Mouse (Mus musculus): ENCODE results near the gene Osbpl10. TPM values are rescaled to one million over a fixed set of nuclear protein-coding genes. Genes with fewer than 3 reads are reported as not detected.

The Osbpl10 gene
- total RNA-seq, 2 experiments from 2014 or later, result 17.2 to 17.9 TPM

GRCm38 (mm10) chr9:115096481-115096880, 118.1 kb downstream of the Osbpl10 start:
- no peak for DNase-seq

GRCm38 (mm10) chr9:115097340-115097739, 119.0 kb downstream of the Osbpl10 start:
- no peak for DNase-seq

- DNase-seq, result no peak
Observed at GRCm38 (mm10) chr9:115100181-115100915, 122.0 kb downstream of the Osbpl10 start.

GRCm38 (mm10) chr9:115107430-115107829, 129.1 kb downstream of the Osbpl10 start:
- DNase-seq, result no peak

GRCm38 (mm10) chr9:115110655-115111054, 132.3 kb downstream of the Osbpl10 start:
- no peak for DNase-seq

- DNase-seq, result no peak
Observed at GRCm38 (mm10) chr9:115117314-115117713, 138.9 kb downstream of the Osbpl10 start.

GRCm38 (mm10) chr9:115120276-115120675, 141.9 kb downstream of the Osbpl10 start:
- no peak for DNase-seq

- no peak for DNase-seq
Observed at GRCm38 (mm10) chr9:115120678-115121224, 142.4 kb downstream of the Osbpl10 start.

GRCm38 (mm10) chr9:115127342-115127741, 149.0 kb downstream of the Osbpl10 start:
- no peak for DNase-seq

- no peak for DNase-seq
Observed at GRCm38 (mm10) chr9:115133926-115134325, 155.6 kb downstream of the Osbpl10 start.

GRCm38 (mm10) chr9:115134736-115135135, 156.4 kb downstream of the Osbpl10 start:
- no peak for DNase-seq

GRCm38 (mm10) chr9:115135352-115135751, 157.0 kb downstream of the Osbpl10 start:
- no peak for DNase-seq

- no peak for DNase-seq
Observed at GRCm38 (mm10) chr9:115137858-115138257, 159.5 kb downstream of the Osbpl10 start.

- DNase-seq, result no peak
Observed at GRCm38 (mm10) chr9:115139597-115140332, 161.4 kb downstream of the Osbpl10 start.

GRCm38 (mm10) chr9:115147141-115147540, 168.8 kb downstream of the Osbpl10 start:
- DNase-seq, result no peak

GRCm38 (mm10) chr9:115147586-115148355, 169.4 kb downstream of the Osbpl10 start:
- DNase-seq, result no peak

- no peak for DNase-seq
Observed at GRCm38 (mm10) chr9:115149011-115149756, 170.8 kb downstream of the Osbpl10 start.

- no peak for DNase-seq
Observed at GRCm38 (mm10) chr9:115161591-115161990, 183.2 kb downstream of the Osbpl10 start.

GRCm38 (mm10) chr9:115163031-115163430, 184.7 kb downstream of the Osbpl10 start:
- peak in 1 of 2 experiments; percentile 17 for DNase-seq

GRCm38 (mm10) chr9:115163693-115164092, 185.3 kb downstream of the Osbpl10 start:
- no peak for DNase-seq

GRCm38 (mm10) chr9:115164351-115164750, 186.0 kb downstream of the Osbpl10 start:
- no peak for DNase-seq

GRCm38 (mm10) chr9:115165996-115166395, 187.6 kb downstream of the Osbpl10 start:
- DNase-seq, result no peak
